In genomic region chrX:105121227-105121865, GRCm38 (mm10) we compare ENCODE assay signal across 8 mouse cellular contexts. TPM values are rescaled to one million over a fixed set of nuclear protein-coding genes. Genes with fewer than 3 reads are reported as not detected.
DNase-seq lines count a peak whose midpoint lies in the region; ATAC-seq lines count a peak whose summit lies in the region.

No protein-coding gene starts in this region.

- no peaks in the 10 kb centered on the region for H3K9me3 ChIP-seq in hindbrain, embryonic 13.5 days

- H3K4me1 ChIP-seq in hindbrain, embryonic 13.5 days (replicated peaks): peaks cover 18% of the 10 kb centered on the region

- peak overlapping the region; percentile 91 for H3K27ac ChIP-seq in hindbrain, embryonic 13.5 days

- H3K4me3 ChIP-seq in hindbrain, embryonic 13.5 days: peak overlapping the region; percentile 67

- DNase-seq in R1 (ENCODE audit: low read depth, low spot score): peak; percentile 69
- DNase-seq in cerebellum, postnatal 25 days: peak; percentile 84 to 91
- peak; percentile 53 to 78 for DNase-seq in frontal cortex, postnatal 25 days (ENCODE audit: low spot score in 2 of 2)
- DNase-seq in layer of hippocampus, postnatal 25 days (ENCODE audit: extremely low spot score in 1 of 2, low spot score in 1 of 2): peak; percentile 71 to 79
- peak; percentile 81 for DNase-seq in lung, postnatal 10 days
- DNase-seq in ovary, postnatal 14 days (ENCODE audit: low spot score): peak; percentile 51
- DNase-seq in thymus, postnatal 25 days: peak; percentile 84

- ATAC-seq in hindbrain, embryonic 13.5 days (ENCODE audit: low FRiP score): peak; percentile 85

- peak overlapping the region; percentile 67 for H3K4me2 ChIP-seq in hindbrain, embryonic 13.5 days

- no peaks in the 10 kb centered on the region for H3K36me3 ChIP-seq in hindbrain, embryonic 13.5 days

- H3K27me3 ChIP-seq in hindbrain, embryonic 13.5 days: peaks cover 65% of the 10 kb centered on the region

- H3K9ac ChIP-seq in hindbrain, embryonic 13.5 days: peak overlapping the region; percentile 85

- WGBS in hindbrain, embryonic 13.5 days: 20% methylated on average over 35 of the region's 38 CpGs

RNA-seq across cellular contexts. Expression of gene Magee1, which starts 1.2 kb away (rescaled TPM):
- 165 and 171 TPM in 2 replicates for polyA plus RNA-seq in hindbrain, embryonic 13.5 days (2015; fragmentation: Nextera tagmentation; extraction: Ambion mirVana)
- total RNA-seq in layer of hippocampus, postnatal 25 days (2021): 100 to 1,000 TPM; 137 to 140 TPM

RNA-seq across cellular contexts. Expression of gene Pbdc1, which starts 41.8 kb away (rescaled TPM):
- polyA plus RNA-seq in hindbrain, embryonic 13.5 days (2015; fragmentation: Nextera tagmentation; extraction: Ambion mirVana): 32.9 and 34.4 TPM in 2 replicates
- 10 to 100 TPM; 17.6 to 18.2 TPM for total RNA-seq in layer of hippocampus, postnatal 25 days (2021)

Comparison
In these comparisons a context has a peak if more than half of its experiments do, and no peak if none do; other contexts are left out.
1. Peak in every context shown above with its lines: DNase-seq, ATAC-seq, H3K4me3 ChIP-seq and H3K27ac ChIP-seq.